Mouse (Mus musculus) heart, embryonic 16.5 days (tissue): ENCODE data around the gene Gpr87. TPM values are rescaled to one million over a fixed set of nuclear protein-coding genes. Genes with fewer than 3 reads are reported as not detected.

ENCODE experiments used
- ATAC-seq: fragments of 200-750 bp; cut with Nextera tagmentation; replicated peaks from 2 replicates; pipeline ENCODE4 v1.8.0; 2017; ENCODE audit warnings: moderate number of reproducible peaks; ENCODE audit not compliant: insufficient read depth, low FRiP score; ENCODE audit errors: extremely low read depth
- H3K27ac ChIP-seq: fragments of 300-500 bp; sonication (generic); 2 replicates; pipeline ENCODE4 v1.5.1; 2014; ENCODE audit warnings: mild to moderate bottlenecking, low read length, control low read depth, moderate library complexity
- H3K27me3 ChIP-seq: fragments of 300-500 bp; sonication (generic); 2 replicates; pipeline ENCODE4 v1.6.1; 2014; ENCODE audit warnings: low read length, mixed read lengths; ENCODE audit not compliant: control insufficient read depth, insufficient read depth
- H3K36me3 ChIP-seq: fragments of 300-500 bp; sonication (generic); 2 replicates; pipeline ENCODE4 v1.6.1; 2014; ENCODE audit not compliant: control insufficient read depth, insufficient read depth
- H3K4me1 ChIP-seq: fragments of 300-500 bp; sonication (generic); 2 replicates; pipeline ENCODE4 v1.6.1; 2014; ENCODE audit warnings: low read length, mixed read lengths; ENCODE audit not compliant: control insufficient read depth, insufficient read depth
- H3K4me2 ChIP-seq: fragments of 300-500 bp; sonication (generic); 2 replicates; pipeline ENCODE4 v1.6.1; 2014; ENCODE audit warnings: low read depth, mild to moderate bottlenecking, control low read depth, low read length
- H3K4me3 ChIP-seq: fragments of 300-500 bp; sonication (generic); 2 replicates; pipeline ENCODE4 v1.5.1; 2014; ENCODE audit warnings: mild to moderate bottlenecking, control low read depth, low read length
- H3K9ac ChIP-seq: fragments of 300-500 bp; sonication (generic); 2 replicates; pipeline ENCODE4 v1.6.1; 2014; ENCODE audit warnings: low read length, control low read depth
- H3K9me3 ChIP-seq: fragments of 300-500 bp; sonication (generic); replicated peaks from 2 replicates; pipeline ENCODE4 v1.6.1; 2016; ENCODE audit warnings: low read length; ENCODE audit not compliant: control insufficient read depth
- WGBS: fragments of 180-500 bp; shearing (Covaris S2); extraction: QIAGEN DNeasy Blood & Tissue Kit; methylation state at CpG from one replicate; pipeline ENCODE4 v1.1.7; 2014; 5-methylcytosine and 5-hydroxymethylcytosine counted together
- polyA plus RNA-seq: library from polyadenylated mRNA; unstranded; fragments of >200 nt; fragmentation: Nextera tagmentation; extraction: Ambion mirVana; gene quantifications from 2 replicates; pipeline ENCODE4 v1.2.1, GENCODE M21; 2015

Gpr87 gene
- polyA plus RNA-seq, 1 experiment from 2014 or later: 1.1 TPM

DNA sequence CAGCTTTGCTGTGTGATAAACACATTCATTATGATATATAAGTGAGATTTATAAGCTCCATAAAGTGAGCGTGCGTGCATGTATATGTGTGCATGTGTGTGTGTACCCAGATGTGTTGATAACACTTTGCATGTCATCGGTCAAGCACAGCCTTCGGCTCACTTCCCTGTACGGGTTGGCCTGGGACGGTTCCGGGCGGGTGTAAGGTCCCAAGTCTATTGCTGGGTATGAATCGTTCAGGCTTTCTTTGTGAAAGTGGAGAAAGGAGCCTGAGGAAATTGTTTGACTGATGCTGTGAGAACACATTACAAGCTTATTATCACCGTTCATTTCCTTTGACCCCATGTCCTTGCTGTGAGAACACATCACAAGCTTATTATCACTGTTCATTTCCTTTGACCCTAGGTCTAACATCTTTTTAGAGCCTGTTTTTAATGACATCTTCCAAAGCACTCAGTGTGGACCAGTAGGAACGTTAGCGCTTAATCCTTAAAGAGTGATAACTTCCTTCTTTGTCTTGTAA, 55.9 kb downstream of the Gpr87 start:
- ATAC-seq: no peak

DNA sequence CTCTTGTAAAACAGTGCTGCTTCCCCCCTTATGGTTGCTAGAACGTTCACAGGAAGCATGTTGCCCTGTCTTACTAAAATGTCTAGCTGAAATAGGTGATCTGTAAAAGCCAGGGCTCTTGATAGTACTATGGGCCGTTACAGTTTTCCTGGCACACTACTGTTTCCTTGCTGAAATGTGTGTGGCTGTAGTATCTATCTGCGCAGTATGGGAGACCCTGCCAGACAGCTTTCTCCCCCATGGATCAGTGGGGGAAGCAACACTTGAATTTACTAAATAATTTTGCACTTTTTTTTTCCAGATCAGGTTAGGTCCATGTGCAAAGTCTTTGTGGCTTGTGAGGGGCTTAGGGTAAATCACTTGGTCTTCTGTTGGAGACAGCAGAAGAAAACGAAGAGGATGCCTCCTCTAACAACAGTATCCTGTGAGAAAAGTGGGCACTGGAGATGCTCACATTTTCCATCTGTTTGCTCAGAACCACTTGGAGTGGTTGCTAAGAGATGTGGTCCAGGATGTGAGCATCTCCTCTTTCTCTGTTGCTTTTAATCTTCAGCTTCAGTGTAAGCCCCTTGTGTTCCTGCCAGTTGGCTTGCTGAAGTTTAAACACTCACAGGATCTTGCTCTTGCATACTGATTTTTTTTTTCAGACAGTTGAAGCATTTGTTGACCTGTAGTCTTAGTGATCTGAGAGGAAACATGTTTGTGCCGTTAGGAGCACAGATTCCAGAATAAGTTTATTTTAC, 58.8 kb downstream of the Gpr87 start:
- 67% methylated on average over 5 of the region's 5 CpGs for WGBS
- no peak overlapping the region for H3K4me2 ChIP-seq
- H3K27me3 ChIP-seq: no peaks in the 10 kb centered on the region
- H3K4me1 ChIP-seq: peaks cover 9% of the 10 kb centered on the region; the same call in 1 of the 2 replicates
- no peaks in the 10 kb centered on the region for H3K36me3 ChIP-seq
- H3K9me3 ChIP-seq: no peaks in the 10 kb centered on the region
- no peak overlapping the region for H3K27ac ChIP-seq
- ATAC-seq: no peak
- no peak overlapping the region for H3K4me3 ChIP-seq
- H3K9ac ChIP-seq: no peak overlapping the region

More for the DNA sequence above, 55.9 kb downstream of the Gpr87 start:
- no peak overlapping the region for H3K4me2 ChIP-seq
- H3K4me1 ChIP-seq: peaks cover 15% of the 10 kb centered on the region
- H3K27me3 ChIP-seq: no peaks in the 10 kb centered on the region
- WGBS: 66% methylated on average over 12 of the region's 12 CpGs
- no peak overlapping the region for H3K4me3 ChIP-seq
- no peak overlapping the region for H3K9ac ChIP-seq
- H3K9me3 ChIP-seq: no peaks in the 10 kb centered on the region
- H3K27ac ChIP-seq: no peak overlapping the region
- H3K36me3 ChIP-seq: no peaks in the 10 kb centered on the region

DNA sequence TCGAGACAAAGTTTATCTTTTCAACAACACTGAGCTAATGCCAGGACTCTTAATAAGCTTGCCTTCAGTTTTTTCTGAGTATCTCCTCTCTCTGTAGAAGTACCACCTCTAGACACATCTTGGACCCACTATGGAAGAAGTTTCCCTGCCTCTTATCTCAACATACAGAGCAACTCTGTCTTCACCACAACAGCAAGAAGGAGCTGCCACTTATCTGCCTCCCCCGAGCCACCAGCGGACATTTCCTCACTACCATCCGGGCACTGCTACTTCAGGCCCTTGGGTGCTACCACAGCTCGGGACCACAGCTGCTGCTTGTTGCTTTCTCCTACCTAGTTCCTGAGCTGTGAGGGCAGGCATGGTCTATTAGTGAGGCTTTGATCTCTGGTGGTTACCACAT, 61.7 kb downstream of the Gpr87 start:
- H3K9ac ChIP-seq: no peak overlapping the region
- no peaks in the 10 kb centered on the region for H3K36me3 ChIP-seq
- H3K4me3 ChIP-seq: no peak overlapping the region
- no peak for ATAC-seq
- 44% methylated on average over 5 of the region's 5 CpGs for WGBS
- no peak overlapping the region for H3K27ac ChIP-seq
- H3K27me3 ChIP-seq: no peaks in the 10 kb centered on the region
- peaks cover 12% of the 10 kb centered on the region for H3K4me1 ChIP-seq
- H3K9me3 ChIP-seq: no peaks in the 10 kb centered on the region
- no peak overlapping the region for H3K4me2 ChIP-seq

DNA sequence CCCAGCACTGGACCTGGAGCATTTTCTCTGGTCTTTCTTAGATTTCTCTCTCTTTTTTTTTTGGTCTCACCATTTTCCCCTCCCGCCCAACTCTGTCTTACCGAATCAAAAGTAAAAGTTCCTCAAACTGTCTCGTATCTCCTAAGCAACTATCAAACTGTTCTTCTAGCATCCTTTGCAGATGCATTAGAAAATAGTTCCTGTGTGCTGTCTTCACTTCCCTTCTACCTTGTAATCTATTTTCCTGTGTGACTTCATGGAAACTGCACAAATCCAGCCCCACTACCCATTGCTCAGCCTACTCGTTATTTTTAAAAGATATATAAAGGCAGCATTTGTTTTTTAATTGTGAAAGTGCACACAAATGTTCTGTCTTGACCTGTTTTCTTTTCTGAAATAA, 62.9 kb downstream of the Gpr87 start:
- Histone ChIP-seq H3K27ac (no peak overlapping the region), H3K9ac (no peak overlapping the region), H3K27me3 (no peaks in the 10 kb centered on the region), H3K9me3 (no peaks in the 10 kb centered on the region), H3K4me3 (no peak overlapping the region), H3K4me1 (peaks cover 12% of the 10 kb centered on the region), H3K36me3 (no peaks in the 10 kb centered on the region), H3K4me2 (no peak overlapping the region)
- 68% methylated on average over 4 of the region's 4 CpGs for whole genome bisulfite sequencing
- no peak for ATAC-seq

DNA sequence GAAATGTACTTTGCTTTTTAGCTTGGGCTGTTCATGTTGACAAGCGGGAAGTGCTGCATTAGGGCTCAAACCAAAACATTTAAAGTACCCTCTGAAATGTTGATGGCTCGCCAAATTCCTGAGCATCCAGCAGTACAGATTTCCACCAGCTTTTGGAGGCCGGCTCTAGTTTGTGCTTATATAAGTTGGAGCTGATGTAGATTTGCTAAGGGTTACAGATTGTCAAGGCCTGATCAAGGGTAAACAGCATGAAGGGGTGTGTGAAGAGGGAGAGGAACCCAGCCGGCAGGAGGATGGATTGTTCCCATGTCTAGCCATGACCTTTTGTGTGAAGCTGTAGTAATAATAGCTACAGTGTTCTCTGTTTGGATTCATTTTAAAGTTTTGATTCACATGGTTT, 63.8 kb downstream of the Gpr87 start:
- Histone ChIP-seq H3K4me1 (peaks cover 12% of the 10 kb centered on the region), H3K36me3 (no peaks in the 10 kb centered on the region), H3K4me2 (no peak overlapping the region), H3K9ac (no peak overlapping the region), H3K27me3 (no peaks in the 10 kb centered on the region), H3K9me3 (no peaks in the 10 kb centered on the region), H3K27ac (peak overlapping the region; percentile 4; the same call in 1 of the 2 replicates), H3K4me3 (no peak overlapping the region)
- 0 out of 2 replicates have a peak, but pooled peaks have one; percentile 37 for ATAC-seq
- WGBS: 42% methylated on average over 4 of the region's 4 CpGs

DNA sequence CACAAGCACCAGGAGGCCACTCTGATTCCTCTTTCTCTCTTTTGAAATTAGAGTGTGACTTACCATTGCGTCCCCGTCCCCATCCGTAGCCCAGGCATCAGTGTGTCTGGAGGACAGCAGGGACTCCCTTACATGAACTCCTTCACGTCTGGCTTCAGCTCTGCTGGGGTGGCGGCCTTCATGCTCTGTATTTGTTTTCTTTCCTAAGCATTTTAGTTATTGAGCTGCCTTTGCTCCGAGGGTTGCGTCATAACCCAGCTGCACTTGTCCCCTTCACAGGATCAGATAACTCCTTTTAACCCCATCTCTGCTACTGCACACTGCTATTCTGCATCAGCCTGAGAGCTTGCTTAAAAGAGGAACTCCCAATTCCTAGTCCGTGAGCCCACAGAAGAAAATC, 64.5 kb downstream of the Gpr87 start:
- WGBS: 63% methylated on average over 8 of the region's 8 CpGs
- H3K4me2 ChIP-seq: 0 out of 2 replicates have a peak overlapping the region, but pooled peaks have one; percentile 18
- H3K27ac ChIP-seq: no peak overlapping the region; the same call in 1 of the 2 replicates
- no peak for ATAC-seq
- no peaks in the 10 kb centered on the region for H3K9me3 ChIP-seq
- H3K36me3 ChIP-seq: no peaks in the 10 kb centered on the region
- H3K4me1 ChIP-seq: peaks cover 17% of the 10 kb centered on the region
- H3K4me3 ChIP-seq: no peak overlapping the region
- H3K27me3 ChIP-seq: no peaks in the 10 kb centered on the region
- no peak overlapping the region for H3K9ac ChIP-seq

DNA sequence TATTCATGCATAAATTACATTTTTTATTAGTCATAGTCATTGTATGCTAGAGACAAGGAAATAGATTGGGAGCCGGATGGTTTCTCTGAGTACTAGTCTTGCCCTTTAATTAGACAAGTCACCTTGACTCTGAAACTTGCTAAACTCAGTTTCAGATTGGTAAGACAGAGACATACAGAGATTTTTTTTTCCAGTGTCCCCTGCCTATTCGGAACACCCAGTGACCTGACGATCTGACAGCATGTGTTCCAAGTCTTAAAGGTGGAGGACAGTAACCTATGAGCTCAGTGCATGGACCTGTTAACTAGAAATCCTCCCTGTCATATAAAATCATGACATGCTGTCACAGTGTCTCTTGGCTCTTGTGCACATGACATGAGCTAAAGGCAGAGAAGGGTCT, 65.4 kb downstream of the Gpr87 start:
- H3K4me3 ChIP-seq: no peak overlapping the region

More for the DNA sequence above, 65.4 kb downstream of the Gpr87 start:
- whole genome bisulfite sequencing: 86% methylated on average over 3 of the region's 3 CpGs
- no peaks in the 10 kb centered on the region for H3K9me3 ChIP-seq
- no peak overlapping the region for H3K9ac ChIP-seq
- peaks cover 23% of the 10 kb centered on the region for H3K4me1 ChIP-seq
- no peaks in the 10 kb centered on the region for H3K27me3 ChIP-seq
- H3K27ac ChIP-seq: no peak overlapping the region
- no peaks in the 10 kb centered on the region for H3K36me3 ChIP-seq
- ATAC-seq: no peak
- H3K4me2 ChIP-seq: no peak overlapping the region

Other genes with a start within 250 kb of the Gpr87 start
- gene Med12l, start 189.3 kb downstream of the Gpr87 start, polyA plus RNA-seq: 2.3 and 2.6 TPM in 2 replicates
- gene Gpr171, start 93.3 kb downstream of the Gpr87 start, polyA plus RNA-seq: 1.5 and 3.5 TPM in 2 replicates
- gene P2ry14, start 41.5 kb downstream of the Gpr87 start, polyA plus RNA-seq: 2.8 and 4.0 TPM in 2 replicates
- 0.85 and 1.1 TPM in 2 replicates for gene P2ry13, start 15.8 kb upstream of the Gpr87 start, polyA plus RNA-seq
- gene P2ry12, start 67.8 kb upstream of the Gpr87 start, polyA plus RNA-seq: 0.94 and 1.0 TPM in 2 replicates
- gene Igsf10, start 149.3 kb upstream of the Gpr87 start, polyA plus RNA-seq: 2.0 and 2.7 TPM in 2 replicates